Mouse (Mus musculus): ENCODE results near the gene Clk4. TPM values are rescaled to one million over a fixed set of nuclear protein-coding genes. Genes with fewer than 3 reads are reported as not detected.

The Clk4 gene
- polyA plus RNA-seq, 1 experiment: 14.3 TPM

DNA sequence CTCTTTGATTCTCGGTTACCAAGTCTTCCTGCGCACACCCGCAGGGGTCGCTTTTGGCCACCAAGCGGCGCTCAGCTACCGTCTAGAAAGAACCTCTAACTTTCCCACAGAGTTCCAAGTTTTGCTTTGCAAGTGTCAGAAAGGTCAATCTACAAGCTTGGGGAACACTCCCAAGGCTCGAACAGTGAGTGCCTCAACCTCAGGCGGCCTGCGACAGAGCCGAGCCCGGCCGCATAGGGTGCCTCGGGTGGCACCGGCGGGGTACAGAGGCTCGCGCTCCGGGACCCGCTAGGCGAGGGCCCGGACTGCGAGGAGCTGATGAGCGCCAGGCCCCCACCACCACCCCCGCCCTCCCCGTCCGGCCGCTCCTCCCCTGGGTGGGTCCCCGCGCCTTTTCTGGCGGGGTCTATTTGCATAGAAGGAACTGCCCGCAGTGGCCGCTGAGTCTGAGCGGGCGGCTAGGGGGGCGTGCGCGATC is 28.1 kb downstream of the Clk4 start, which contains the start of gene Col23a1:
Gene Col23a1 (plus strand): TSS at position 357 of the 478 bp plus-strand sequence.
- H3K27ac ChIP-seq (ENCODE audit: insufficient read depth, low read depth, low read length): peak within 1 kb of the TSS; percentile 48; the same call in 1 of the 2 replicates
- peaks cover 15% of the 10 kb centered on the region for H3K27me3 ChIP-seq (ENCODE audit: control insufficient read depth, insufficient read depth, low read length)
- H3K36me3 ChIP-seq (ENCODE audit: control insufficient read depth, insufficient read depth, low read length): 0 out of 2 replicates have a peak, but pooled peaks cover 1% of the 10 kb centered on the region
- TF ChIP-seq POLR2A (IDR thresholded peaks at IDR 0.05; ENCODE audit: low read depth, low read length) (no peak), CTCF (IDR thresholded peaks at IDR 0.05; ENCODE audit: extremely low read depth, insufficient read length, insufficient replicate concordance, low read depth, low read length) (peak; percentile 76; the same call in 1 of the 2 replicates)
- no peaks in the 10 kb centered on the region for H3K4me1 ChIP-seq (ENCODE audit: control insufficient read depth, insufficient read depth, insufficient read length, low read length)
- WGBS: under 1% methylated on average over 38 of the region's 38 CpGs
- peak within 1 kb of the TSS; percentile 77 for H3K4me3 ChIP-seq (ENCODE audit: low read depth, low read length)

DNA sequence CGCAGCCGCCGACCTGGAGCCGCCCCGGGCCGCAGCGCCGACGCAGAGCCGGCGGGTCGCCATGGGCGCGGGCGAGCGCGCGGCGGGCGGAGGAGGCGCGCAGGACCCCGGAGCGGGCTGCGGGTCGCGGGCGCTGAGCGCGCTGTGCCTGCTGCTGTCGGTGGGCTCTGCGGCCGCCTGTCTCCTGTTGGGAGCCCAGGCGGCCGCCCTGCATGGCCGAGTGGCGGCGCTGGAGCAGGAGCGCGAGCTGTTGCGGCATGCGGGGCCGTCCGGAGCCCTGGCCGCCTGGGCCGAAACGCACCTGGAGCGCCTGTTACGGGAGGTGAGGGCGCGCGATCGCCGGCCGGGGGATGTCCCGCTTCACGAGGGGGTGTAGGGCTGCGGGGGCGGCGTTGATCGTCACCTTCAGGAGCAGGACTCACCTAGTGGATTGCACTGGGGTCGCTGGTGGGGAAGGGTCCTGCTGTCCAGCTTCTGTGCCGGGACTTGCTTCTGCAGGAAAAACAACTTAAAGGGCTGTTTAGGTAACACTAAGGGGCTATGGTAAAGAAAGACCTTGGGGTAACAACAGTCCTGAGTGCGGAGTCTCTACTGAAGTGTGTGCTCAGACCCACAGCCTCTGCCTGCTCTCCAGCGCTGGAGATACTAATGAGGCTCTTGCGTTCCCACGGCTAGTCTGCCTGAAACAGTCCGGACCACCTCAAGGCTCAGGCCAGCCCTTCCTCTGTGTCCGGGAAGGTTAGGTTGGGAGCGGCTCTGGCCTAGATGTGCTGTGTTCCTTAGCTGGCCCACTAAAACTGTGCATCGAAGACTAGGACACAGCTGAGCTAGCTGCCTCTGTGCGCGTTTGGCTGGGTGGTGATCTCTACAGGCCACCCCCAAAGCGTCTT is 28.8 kb downstream of the Clk4 start:
- Histone ChIP-seq H3K4me3 (ENCODE audit: low read depth, low read length) (peak overlapping the region; percentile 77), H3K4me1 (ENCODE audit: control insufficient read depth, insufficient read depth, insufficient read length, low read length) (no peaks in the 10 kb centered on the region), H3K27me3 (ENCODE audit: control insufficient read depth, insufficient read depth, low read length) (peaks cover 15% of the 10 kb centered on the region), H3K27ac (ENCODE audit: insufficient read depth, low read depth, low read length) (no peak overlapping the region), H3K36me3 (ENCODE audit: control insufficient read depth, insufficient read depth, low read length) (no peaks in the 10 kb centered on the region)
- no peak for TF ChIP-seq POLR2A (IDR thresholded peaks at IDR 0.05; ENCODE audit: low read depth, low read length)
- TF ChIP-seq CTCF (IDR thresholded peaks at IDR 0.05; ENCODE audit: extremely low read depth, insufficient read length, insufficient replicate concordance, low read depth, low read length): no peak
- WGBS: 4% methylated on average over 74 of the region's 74 CpGs

- no peak overlapping the region for H3K4me3 ChIP-seq (ENCODE audit: low read depth, low read length)
- no peak overlapping the region for H3K27ac ChIP-seq (ENCODE audit: insufficient read depth, low read depth, low read length)
- H3K27me3 ChIP-seq (ENCODE audit: control insufficient read depth, insufficient read depth, low read length): peaks cover 15% of the 10 kb centered on the region
- no peaks in the 10 kb centered on the region for H3K36me3 ChIP-seq (ENCODE audit: control insufficient read depth, insufficient read depth, low read length)
- TF ChIP-seq CTCF (IDR thresholded peaks at IDR 0.05; ENCODE audit: extremely low read depth, insufficient read length, insufficient replicate concordance, low read depth, low read length) (no peak), POLR2A (IDR thresholded peaks at IDR 0.05; ENCODE audit: low read depth, low read length) (no peak)
- H3K4me1 ChIP-seq (ENCODE audit: control insufficient read depth, insufficient read depth, insufficient read length, low read length): no peaks in the 10 kb centered on the region
- 75% methylated on average over 2 of the region's 2 CpGs for WGBS
These were observed 32.5 kb downstream of the Clk4 start for GRCm38 (mm10) chr11:51293956-51294530.

DNA sequence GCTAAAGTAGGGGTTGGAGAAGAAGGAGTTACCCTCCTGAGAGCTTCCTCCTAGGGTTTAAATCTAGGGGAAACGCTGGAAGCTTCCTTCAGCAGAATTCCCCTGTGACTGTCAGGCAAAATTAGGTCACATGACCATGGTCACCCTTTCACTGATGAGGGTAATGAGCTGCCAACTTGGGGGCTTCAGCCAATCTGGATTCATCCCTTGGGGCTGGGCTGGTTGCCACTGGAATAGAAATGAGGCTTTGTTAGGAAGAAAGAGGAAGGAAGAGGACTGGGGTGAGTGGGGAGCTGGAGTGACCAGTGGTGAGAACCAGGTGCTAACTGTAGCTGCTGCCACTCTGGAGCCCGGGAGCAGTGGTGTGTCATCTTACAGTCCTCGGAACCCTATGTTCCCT is 34.2 kb downstream of the Clk4 start:
- TF ChIP-seq CTCF (IDR thresholded peaks at IDR 0.05; ENCODE audit: extremely low read depth, insufficient read length, insufficient replicate concordance, low read depth, low read length): no peak
- TF ChIP-seq POLR2A (IDR thresholded peaks at IDR 0.05; ENCODE audit: low read depth, low read length): no peak
- WGBS: 84% methylated on average over 3 of the region's 3 CpGs
- H3K27ac ChIP-seq (ENCODE audit: insufficient read depth, low read depth, low read length): no peak overlapping the region
- H3K4me3 ChIP-seq (ENCODE audit: low read depth, low read length): no peak overlapping the region
- H3K4me1 ChIP-seq (ENCODE audit: control insufficient read depth, insufficient read depth, insufficient read length, low read length): no peaks in the 10 kb centered on the region
- H3K36me3 ChIP-seq (ENCODE audit: control insufficient read depth, insufficient read depth, low read length): no peaks in the 10 kb centered on the region
- H3K27me3 ChIP-seq (ENCODE audit: control insufficient read depth, insufficient read depth, low read length): peaks cover 4% of the 10 kb centered on the region; the same call in 1 of the 2 replicates

DNA sequence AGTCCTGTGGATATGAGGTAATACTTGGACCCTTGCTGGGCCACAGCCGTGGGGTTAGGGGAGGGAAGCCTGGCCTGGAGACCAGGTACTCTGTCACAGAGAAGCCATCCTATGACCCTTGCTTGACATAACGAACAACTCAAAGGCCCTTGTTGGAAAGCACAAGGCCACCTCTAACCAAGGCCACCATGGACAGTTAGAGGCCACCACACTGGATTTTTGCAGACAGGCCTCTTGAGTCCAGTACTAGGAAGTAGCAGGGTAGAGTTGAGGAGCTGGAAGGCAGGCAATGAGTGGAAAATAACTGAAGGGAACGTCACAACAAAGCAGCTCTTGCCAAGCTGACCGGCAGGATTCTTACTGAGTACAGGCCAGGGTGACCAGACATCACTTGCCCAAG is 37.2 kb downstream of the Clk4 start:
- TF ChIP-seq CTCF (IDR thresholded peaks at IDR 0.05; ENCODE audit: extremely low read depth, insufficient read length, insufficient replicate concordance, low read depth, low read length) (no peak), POLR2A (IDR thresholded peaks at IDR 0.05; ENCODE audit: low read depth, low read length) (no peak)
- Histone ChIP-seq H3K36me3 (ENCODE audit: control insufficient read depth, insufficient read depth, low read length) (no peaks in the 10 kb centered on the region), H3K27ac (ENCODE audit: insufficient read depth, low read depth, low read length) (no peak overlapping the region), H3K27me3 (ENCODE audit: control insufficient read depth, insufficient read depth, low read length) (no peaks in the 10 kb centered on the region), H3K4me3 (ENCODE audit: low read depth, low read length) (no peak overlapping the region), H3K4me1 (ENCODE audit: control insufficient read depth, insufficient read depth, insufficient read length, low read length) (no peaks in the 10 kb centered on the region)
- WGBS: 78% methylated on average over 4 of the region's 4 CpGs

- WGBS: 78% methylated on average over 5 of the region's 5 CpGs
- no peak overlapping the region for H3K27ac ChIP-seq (ENCODE audit: insufficient read depth, low read depth, low read length)
- no peak overlapping the region for H3K4me3 ChIP-seq (ENCODE audit: low read depth, low read length)
- no peaks in the 10 kb centered on the region for H3K36me3 ChIP-seq (ENCODE audit: control insufficient read depth, insufficient read depth, low read length)
- H3K27me3 ChIP-seq (ENCODE audit: control insufficient read depth, insufficient read depth, low read length): no peaks in the 10 kb centered on the region
- no peaks in the 10 kb centered on the region for H3K4me1 ChIP-seq (ENCODE audit: control insufficient read depth, insufficient read depth, insufficient read length, low read length)
- TF ChIP-seq CTCF (IDR thresholded peaks at IDR 0.05; ENCODE audit: extremely low read depth, insufficient read length, insufficient replicate concordance, low read depth, low read length) (no peak), POLR2A (IDR thresholded peaks at IDR 0.05; ENCODE audit: low read depth, low read length) (no peak)
These were observed 40.9 kb downstream of the Clk4 start for GRCm38 (mm10) chr11:51302396-51302795.

Measured in small intestine, adult 2 months (tissue).